Mouse (Mus musculus) liver, embryonic 16.5 days (tissue): Measurements from ENCODE around the gene Ubash3b. TPM values are rescaled to one million over a fixed set of nuclear protein-coding genes. Genes with fewer than 3 reads are reported as not detected.

ENCODE experiments used
- ATAC-seq: fragments of 200-750 bp; cut with Nextera tagmentation; 2 replicates; pipeline ENCODE4 v1.8.0; 2017; ENCODE audit warnings: low read depth, mild to moderate bottlenecking, moderate number of reproducible peaks, moderate library complexity
- H3K27ac ChIP-seq: fragments of 300-500 bp; sonication (generic); 2 replicates; pipeline ENCODE4 v1.5.1; 2014; ENCODE audit warnings: mild to moderate bottlenecking, low read length
- H3K27me3 ChIP-seq: fragments of 300-500 bp; sonication (generic); 2 replicates; pipeline ENCODE4 v1.6.1; 2014; ENCODE audit warnings: low read depth, low read length, mixed read lengths; ENCODE audit not compliant: control insufficient read depth, insufficient read depth
- H3K36me3 ChIP-seq: fragments of 300-500 bp; sonication (generic); 2 replicates; pipeline ENCODE4 v1.6.1; 2014; ENCODE audit warnings: mild to moderate bottlenecking; ENCODE audit not compliant: control insufficient read depth, insufficient read depth
- H3K4me1 ChIP-seq: fragments of 300-500 bp; sonication (generic); 2 replicates; pipeline ENCODE4 v1.6.1; 2014; ENCODE audit warnings: low read depth, low read length, mixed read lengths; ENCODE audit not compliant: control insufficient read depth
- H3K4me2 ChIP-seq: fragments of 300-500 bp; sonication (generic); 2 replicates; pipeline ENCODE4 v1.6.1; 2014; ENCODE audit warnings: low read depth, low read length, mixed read lengths
- H3K4me3 ChIP-seq: fragments of 300-500 bp; sonication (generic); 2 replicates; pipeline ENCODE4 v1.5.1; 2014; ENCODE audit warnings: low read depth, mild to moderate bottlenecking, low read length
- H3K9ac ChIP-seq: fragments of 300-500 bp; sonication (generic); 2 replicates; pipeline ENCODE4 v1.6.1; 2014; ENCODE audit warnings: low read depth, low read length
- H3K9me3 ChIP-seq: fragments of 300-500 bp; sonication (generic); replicated peaks from 2 replicates; pipeline ENCODE4 v1.6.1; 2016; ENCODE audit warnings: low read length; ENCODE audit not compliant: control insufficient read depth
- WGBS: fragments of 180-500 bp; shearing (Covaris S2); extraction: QIAGEN DNeasy Blood & Tissue Kit; methylation state at CpG from one replicate; pipeline ENCODE4 v1.1.7; 2014; ENCODE audit not compliant: insufficient replicate concordance; 5-methylcytosine and 5-hydroxymethylcytosine counted together
- polyA plus RNA-seq: library from polyadenylated mRNA; unstranded; fragments of >200 nt; fragmentation: Nextera tagmentation; extraction: Ambion mirVana; gene quantifications from 2 replicates; pipeline ENCODE4 v1.2.1, GENCODE M21; 2015

Gene Ubash3b
- polyA plus RNA-seq, 1 experiment from 2014 or later, result 4.7 TPM

GRCm38 (mm10) chr9:41079428-41080155 is 81.9 kb downstream of the Ubash3b start:
- Histone ChIP-seq H3K4me3 (no peak overlapping the region), H3K4me2 (peak overlapping the region; percentile 30), H3K9ac (no peak overlapping the region), H3K27me3 (no peaks in the 10 kb centered on the region), H3K36me3 (no peaks in the 10 kb centered on the region), H3K9me3 (no peaks in the 10 kb centered on the region), H3K4me1 (peaks cover 42% of the 10 kb centered on the region), H3K27ac (peak overlapping the region; percentile 17; the same call in 1 of the 2 replicates)
- ATAC-seq, result peak; percentile 81
- 16% methylated on average over 14 of the region's 14 CpGs for WGBS

- Histone ChIP-seq H3K4me1 (peaks cover 41% of the 10 kb centered on the region), H3K4me3 (no peak overlapping the region), H3K27me3 (no peaks in the 10 kb centered on the region), H3K36me3 (no peaks in the 10 kb centered on the region), H3K9ac (no peak overlapping the region), H3K4me2 (no peak overlapping the region), H3K9me3 (no peaks in the 10 kb centered on the region), H3K27ac (no peak overlapping the region)
- WGBS, result 51% methylated on average over 4 of the region's 4 CpGs
- no peak for ATAC-seq
Observed at GRCm38 (mm10) chr9:41078198-41078597, 83.3 kb downstream of the Ubash3b start.

GRCm38 (mm10) chr9:41076150-41076549 is 85.3 kb downstream of the Ubash3b start:
- Histone ChIP-seq H3K27ac (no peak overlapping the region), H3K4me2 (no peak overlapping the region), H3K4me1 (peaks cover 52% of the 10 kb centered on the region), H3K4me3 (no peak overlapping the region), H3K27me3 (no peaks in the 10 kb centered on the region), H3K36me3 (no peaks in the 10 kb centered on the region), H3K9ac (no peak overlapping the region), H3K9me3 (no peaks in the 10 kb centered on the region)
- WGBS, result 66% methylated on average over 4 of the region's 4 CpGs
- ATAC-seq, result no peak

- H3K4me1 ChIP-seq, result peaks cover 52% of the 10 kb centered on the region
Observed at GRCm38 (mm10) chr9:41075528-41075927, 86.0 kb downstream of the Ubash3b start.

GRCm38 (mm10) chr9:41073196-41074009 is 88.1 kb downstream of the Ubash3b start:
- Histone ChIP-seq H3K4me2 (peak overlapping the region; percentile 77), H3K4me3 (peak overlapping the region; percentile 51), H3K9me3 (no peaks in the 10 kb centered on the region), H3K9ac (peak overlapping the region; percentile 39; the same call in 1 of the 2 replicates), H3K27me3 (no peaks in the 10 kb centered on the region), H3K4me1 (peaks cover 49% of the 10 kb centered on the region), H3K27ac (peak overlapping the region; percentile 82), H3K36me3 (no peaks in the 10 kb centered on the region)
- WGBS, result 18% methylated on average over 19 of the region's 19 CpGs
- ATAC-seq, result peak; percentile 83

More at GRCm38 (mm10) chr9:41075528-41075927, 86.0 kb downstream of the Ubash3b start:
- Histone ChIP-seq H3K27ac (no peak overlapping the region), H3K4me3 (no peak overlapping the region), H3K9ac (no peak overlapping the region), H3K9me3 (no peaks in the 10 kb centered on the region), H3K27me3 (no peaks in the 10 kb centered on the region), H3K4me2 (no peak overlapping the region), H3K36me3 (no peaks in the 10 kb centered on the region)
- 72% methylated on average over 5 of the region's 5 CpGs for WGBS
- ATAC-seq, result no peak

- peak overlapping the region; percentile 77 for H3K4me2 ChIP-seq
- H3K36me3 ChIP-seq, result no peaks in the 10 kb centered on the region
- WGBS, result 6% methylated on average over 6 of the region's 6 CpGs
- no peaks in the 10 kb centered on the region for H3K27me3 ChIP-seq
- no peaks in the 10 kb centered on the region for H3K9me3 ChIP-seq
- H3K9ac ChIP-seq, result peak overlapping the region; percentile 24; the same call in 1 of the 2 replicates
- H3K4me3 ChIP-seq, result peak overlapping the region; percentile 51; the same call in 1 of the 2 replicates
- peaks cover 50% of the 10 kb centered on the region for H3K4me1 ChIP-seq
- ATAC-seq, result peak; percentile 71
- H3K27ac ChIP-seq, result peak overlapping the region; percentile 82
Observed at GRCm38 (mm10) chr9:41072786-41073185, 88.7 kb downstream of the Ubash3b start.

- ATAC-seq, result no peak
- WGBS, result 5% methylated on average over 3 of the region's 3 CpGs
- Histone ChIP-seq H3K36me3 (no peaks in the 10 kb centered on the region), H3K4me1 (peaks cover 50% of the 10 kb centered on the region), H3K4me3 (no peak overlapping the region), H3K9ac (no peak overlapping the region), H3K27ac (peak overlapping the region; percentile 74), H3K4me2 (peak overlapping the region; percentile 77; the same call in 1 of the 2 replicates), H3K27me3 (no peaks in the 10 kb centered on the region), H3K9me3 (no peaks in the 10 kb centered on the region)
Observed at GRCm38 (mm10) chr9:41071906-41072511, 89.5 kb downstream of the Ubash3b start.

- WGBS, result 9% methylated on average over 5 of the region's 5 CpGs
- peaks cover 50% of the 10 kb centered on the region for H3K4me1 ChIP-seq
- no peaks in the 10 kb centered on the region for H3K36me3 ChIP-seq
- H3K27me3 ChIP-seq, result no peaks in the 10 kb centered on the region
- ATAC-seq, result no peak
- no peaks in the 10 kb centered on the region for H3K9me3 ChIP-seq
- no peak overlapping the region for H3K4me2 ChIP-seq
- H3K9ac ChIP-seq, result no peak overlapping the region
- no peak overlapping the region for H3K4me3 ChIP-seq
- H3K27ac ChIP-seq, result peak overlapping the region; percentile 1; the same call in 1 of the 2 replicates
Observed at GRCm38 (mm10) chr9:41070761-41071181, 90.7 kb downstream of the Ubash3b start.
